Mouse (Mus musculus) lung, adult 2 months (tissue): ENCODE measurements around the gene Fsip1.

Experiments used
- CTCF ChIP-seq: fragments of 200-500 bp; IDR thresholded peaks from 2 replicates; pipeline ENCODE4 v1.5.1; 2011; ENCODE audit warnings: mild to moderate bottlenecking, low read length, control low read depth; ENCODE audit not compliant: insufficient read depth
- POLR2A ChIP-seq: fragments of 200-500 bp; IDR thresholded peaks from 2 replicates; pipeline ENCODE4 v1.6.1; 2011; ENCODE audit warnings: low read depth, mild to moderate bottlenecking, control low read depth, low read length, borderline replicate concordance; ENCODE audit errors: extremely low read depth

- TF ChIP-seq POLR2A (no peak), CTCF (no peak)
Measured at GRCm38 (mm10) chr2:118301041-118301545, 44.3 kb upstream of the Fsip1 start.
